Mouse (Mus musculus): Measurements from ENCODE around the gene Nfyb. TPM values are rescaled to one million over a fixed set of nuclear protein-coding genes. Genes with fewer than 3 reads are reported as not detected.

Gene Nfyb
- polyA plus RNA-seq, 1 experiment from 2014 or later, result 34.7 TPM

DNA sequence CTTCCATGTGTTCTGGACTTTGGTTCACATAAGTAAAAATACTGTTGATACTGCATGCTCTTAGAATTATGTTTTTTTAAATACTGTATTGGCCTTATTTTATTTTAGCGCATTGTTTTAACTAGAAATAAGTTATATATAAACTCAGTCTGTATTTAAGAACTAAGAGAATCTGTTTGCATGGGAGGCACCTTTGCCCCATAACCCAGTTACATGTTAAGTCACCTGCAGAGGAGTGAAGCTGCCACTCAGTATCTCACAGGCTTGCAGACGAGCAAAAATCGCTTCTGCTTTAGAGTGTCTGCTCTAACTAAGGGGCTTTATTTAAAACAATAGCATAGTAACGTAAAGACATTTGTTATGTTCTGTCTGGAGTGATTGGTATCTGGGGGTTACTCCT, 22.1 kb downstream of the Nfyb start:
- Histone ChIP-seq H3K27me3 (replicated peaks; ENCODE audit: control insufficient read depth, insufficient read depth, low read length) (no peaks in the 10 kb centered on the region), H3K4me2 (ENCODE audit: low read depth, low read length) (no peak overlapping the region), H3K9ac (ENCODE audit: low read depth, low read length) (no peak overlapping the region), H3K27ac (ENCODE audit: low read length) (no peak overlapping the region), H3K4me3 (ENCODE audit: low read length) (no peak overlapping the region), H3K36me3 (ENCODE audit: control insufficient read depth, insufficient read depth, low read length) (peaks cover 4% of the 10 kb centered on the region; the same call in 1 of the 2 replicates), H3K9me3 (ENCODE audit: control insufficient read depth, low read length) (no peaks in the 10 kb centered on the region), H3K4me1 (ENCODE audit: control insufficient read depth, insufficient read depth, low read length) (no peaks in the 10 kb centered on the region)
- WGBS, result 93% methylated on average over 4 of the region's 4 CpGs
- ATAC-seq, result no peak

DNA sequence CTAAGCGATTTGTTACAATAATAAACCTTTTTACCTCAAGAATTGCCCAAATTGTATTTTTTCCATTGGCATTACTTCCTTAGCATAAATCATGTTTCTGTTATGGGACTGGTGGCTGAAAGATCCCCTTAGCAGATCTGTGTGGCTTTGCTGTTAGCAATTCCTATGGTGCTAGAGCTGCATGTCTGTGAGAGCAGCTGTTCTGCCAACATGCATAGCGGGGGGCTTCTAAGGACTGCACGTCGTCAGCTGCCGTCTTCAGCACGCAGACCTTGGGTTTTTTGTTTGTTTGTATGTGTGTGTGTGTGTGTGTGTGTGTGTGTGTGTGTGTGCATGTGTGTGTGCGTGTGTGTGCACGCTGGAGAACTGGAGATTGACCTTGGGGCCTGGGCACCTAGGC, 22.6 kb downstream of the Nfyb start:
- no peaks in the 10 kb centered on the region for H3K9me3 ChIP-seq (ENCODE audit: control insufficient read depth, low read length)
- H3K27me3 ChIP-seq (replicated peaks; ENCODE audit: control insufficient read depth, insufficient read depth, low read length), result no peaks in the 10 kb centered on the region
- ATAC-seq, result no peak
- peaks cover 4% of the 10 kb centered on the region; the same call in 1 of the 2 replicates for H3K36me3 ChIP-seq (ENCODE audit: control insufficient read depth, insufficient read depth, low read length)
- no peak overlapping the region for H3K4me2 ChIP-seq (ENCODE audit: low read depth, low read length)
- H3K4me1 ChIP-seq (ENCODE audit: control insufficient read depth, insufficient read depth, low read length), result no peaks in the 10 kb centered on the region
- no peak overlapping the region for H3K27ac ChIP-seq (ENCODE audit: low read length)
- H3K9ac ChIP-seq (ENCODE audit: low read depth, low read length), result no peak overlapping the region
- 77% methylated on average over 8 of the region's 8 CpGs for WGBS
- H3K4me3 ChIP-seq (ENCODE audit: low read length), result no peak overlapping the region

DNA sequence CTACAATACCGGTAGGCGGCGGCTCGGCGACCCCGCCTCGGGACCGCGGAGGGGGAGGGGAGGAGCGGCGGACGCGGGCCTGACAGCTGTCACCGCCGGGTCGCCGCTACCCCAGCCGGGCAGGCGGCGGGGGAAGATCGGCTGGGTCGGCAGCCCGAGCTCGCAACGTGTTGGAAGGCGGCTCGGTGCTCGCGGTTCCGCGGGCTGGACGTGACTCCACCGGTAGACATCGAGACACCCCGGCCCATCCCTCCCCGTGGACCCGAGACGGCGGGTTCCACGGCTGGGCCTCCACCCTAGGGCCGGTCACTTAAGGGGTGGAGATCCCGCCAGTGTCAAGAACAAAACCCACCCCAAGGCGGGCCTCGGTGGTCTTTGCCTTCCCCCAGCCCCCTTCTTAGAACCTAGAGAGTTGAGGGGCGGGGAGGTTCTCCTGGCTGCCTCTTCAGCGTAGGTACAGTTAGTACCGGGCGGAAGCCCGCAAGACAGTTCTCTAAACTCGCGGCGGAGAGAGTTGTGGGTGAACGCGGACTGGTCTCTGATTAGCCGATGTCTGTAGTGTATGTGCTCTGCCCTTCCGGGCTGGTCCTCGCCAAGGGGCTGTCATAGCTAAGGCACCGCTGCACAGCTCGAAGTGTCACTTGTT, 64.5 kb downstream of the Nfyb start:
- Histone ChIP-seq H3K9ac (ENCODE audit: low read depth, low read length) (peak overlapping the region; percentile 84), H3K4me3 (ENCODE audit: low read length) (peak overlapping the region; percentile 95), H3K4me2 (ENCODE audit: low read depth, low read length) (peak overlapping the region; percentile 81), H3K9me3 (ENCODE audit: control insufficient read depth, low read length) (no peaks in the 10 kb centered on the region), H3K27me3 (replicated peaks; ENCODE audit: control insufficient read depth, insufficient read depth, low read length) (no peaks in the 10 kb centered on the region), H3K27ac (ENCODE audit: low read length) (peak overlapping the region; percentile 54), H3K36me3 (ENCODE audit: control insufficient read depth, insufficient read depth, low read length) (no peaks in the 10 kb centered on the region), H3K4me1 (ENCODE audit: control insufficient read depth, insufficient read depth, low read length) (peaks cover 8% of the 10 kb centered on the region; the same call in 1 of the 2 replicates)
- under 1% methylated on average over 57 of the region's 59 CpGs for WGBS
- peak; percentile 77 for ATAC-seq

GRCm38 (mm10) chr10:82698712-82699261, 65.2 kb downstream of the Nfyb start:
- peak overlapping the region; percentile 81 for H3K4me2 ChIP-seq (ENCODE audit: low read depth, low read length)
- peak; percentile 97 for ATAC-seq
- WGBS, result 1% methylated on average over 32 of the region's 42 CpGs

More at GRCm38 (mm10) chr10:82698712-82699261, 65.2 kb downstream of the Nfyb start:
- Histone ChIP-seq H3K9me3 (ENCODE audit: control insufficient read depth, low read length) (no peaks in the 10 kb centered on the region), H3K4me1 (ENCODE audit: control insufficient read depth, insufficient read depth, low read length) (peaks cover 8% of the 10 kb centered on the region; the same call in 1 of the 2 replicates), H3K4me3 (ENCODE audit: low read length) (peak overlapping the region; percentile 95), H3K9ac (ENCODE audit: low read depth, low read length) (peak overlapping the region; percentile 84), H3K36me3 (ENCODE audit: control insufficient read depth, insufficient read depth, low read length) (no peaks in the 10 kb centered on the region), H3K27me3 (replicated peaks; ENCODE audit: control insufficient read depth, insufficient read depth, low read length) (no peaks in the 10 kb centered on the region), H3K27ac (ENCODE audit: low read length) (peak overlapping the region; percentile 54)

Other genes starting within 250 kb of the Nfyb start
- gene 1190007I07Rik, start 140.9 kb downstream of the Nfyb start, polyA plus RNA-seq (2015; fragmentation: Nextera tagmentation; extraction: Ambion mirVana), result 57.3 and 59.6 TPM in 2 replicates
- gene Tdg, start 134.3 kb downstream of the Nfyb start, polyA plus RNA-seq (2015; fragmentation: Nextera tagmentation; extraction: Ambion mirVana), result 102 TPM in 2 replicates
- gene Glt8d2, start 73.5 kb downstream of the Nfyb start, polyA plus RNA-seq (2015; fragmentation: Nextera tagmentation; extraction: Ambion mirVana), result 5.0 and 6.8 TPM in 2 replicates
- 28.2 and 29.0 TPM in 2 replicates for gene Hcfc2, start 68.0 kb downstream of the Nfyb start, polyA plus RNA-seq (2015; fragmentation: Nextera tagmentation; extraction: Ambion mirVana)
- 107 and 108 TPM in 2 replicates for gene Txnrd1, start 69.8 kb upstream of the Nfyb start, polyA plus RNA-seq (2015; fragmentation: Nextera tagmentation; extraction: Ambion mirVana)
- 0.20 and 0.23 TPM in 2 replicates for gene Eid3, start 102.5 kb upstream of the Nfyb start, polyA plus RNA-seq (2015; fragmentation: Nextera tagmentation; extraction: Ambion mirVana)
- 0.80 and 0.88 TPM in 2 replicates for gene Chst11, start 221.4 kb upstream of the Nfyb start, polyA plus RNA-seq (2015; fragmentation: Nextera tagmentation; extraction: Ambion mirVana)